Mouse (Mus musculus) right cerebral cortex, postnatal 36 days (tissue): ENCODE results near the gene Nepn.
A peak's percentile ranks its signal among the peaks of the same experiment; 100 is the strongest.
"Not testable (repeated sequence)": the region's sequence is repeated elsewhere in the genome, so short reads cannot be mapped to it uniquely, and the experiment has no call there.

Experiments used
- DNase-seq, 2 experiments: peaks; one replicate each; pipeline ENCODE4 v3.0.0; 2022; ENCODE audit warnings: low spot score in 2 of 2, mixed read lengths in 1 of 2

Nepn gene

GRCm38 (mm10) chr10:52388922-52389430, at the start of gene Nepn:
Nepn (plus strand) TSS chr10:52388972.
- DNase-seq = no peak

DNA sequence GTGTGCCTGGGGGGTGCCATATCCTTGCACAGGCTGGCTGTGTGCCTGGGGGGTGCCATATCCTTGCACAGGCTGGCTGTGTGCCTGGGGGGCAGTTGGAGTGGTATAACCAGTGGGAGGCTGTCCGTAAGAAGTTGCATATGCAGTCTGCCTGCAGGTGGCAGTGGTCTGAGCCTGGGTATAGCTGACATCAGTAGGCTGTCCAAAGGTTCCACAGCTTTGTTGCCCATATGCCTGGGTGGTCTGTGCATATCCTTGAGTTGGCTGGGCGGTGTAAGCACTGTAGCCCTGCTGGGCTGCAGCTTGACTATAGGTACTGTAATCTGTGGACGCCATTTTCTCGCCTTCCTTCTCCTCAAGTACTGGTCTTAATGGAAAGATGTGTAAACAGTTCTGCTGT, 45.4 kb upstream of the Nepn start:
- DNase-seq = not testable (repeated sequence)

DNA sequence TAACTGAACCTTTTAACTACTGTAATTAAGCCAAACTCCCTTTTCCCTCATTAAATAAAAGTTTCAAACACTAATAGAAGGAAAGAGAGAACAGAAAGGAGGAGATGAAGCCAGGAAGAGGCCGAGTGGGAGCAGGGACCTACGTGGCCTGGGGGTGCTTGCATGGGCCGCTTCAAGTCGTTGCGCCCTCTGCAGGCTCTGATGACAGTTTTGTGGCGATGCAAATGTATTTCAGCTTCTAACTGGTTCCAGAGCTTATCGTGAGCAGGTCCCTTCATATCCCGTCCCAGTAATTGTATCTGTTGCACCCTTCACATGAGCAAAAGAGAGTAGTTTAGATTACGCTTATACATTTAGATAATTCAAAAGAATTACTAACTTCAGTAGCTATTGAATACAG, 35.6 kb upstream of the Nepn start:
- DNase-seq = no peak

GRCm38 (mm10) chr10:52358467-52358866, 30.3 kb upstream of the Nepn start, which contains the start of gene Gm26741:
Gm26741 (plus strand) TSS chr10:52358767.
- DNase-seq = no peak

DNA sequence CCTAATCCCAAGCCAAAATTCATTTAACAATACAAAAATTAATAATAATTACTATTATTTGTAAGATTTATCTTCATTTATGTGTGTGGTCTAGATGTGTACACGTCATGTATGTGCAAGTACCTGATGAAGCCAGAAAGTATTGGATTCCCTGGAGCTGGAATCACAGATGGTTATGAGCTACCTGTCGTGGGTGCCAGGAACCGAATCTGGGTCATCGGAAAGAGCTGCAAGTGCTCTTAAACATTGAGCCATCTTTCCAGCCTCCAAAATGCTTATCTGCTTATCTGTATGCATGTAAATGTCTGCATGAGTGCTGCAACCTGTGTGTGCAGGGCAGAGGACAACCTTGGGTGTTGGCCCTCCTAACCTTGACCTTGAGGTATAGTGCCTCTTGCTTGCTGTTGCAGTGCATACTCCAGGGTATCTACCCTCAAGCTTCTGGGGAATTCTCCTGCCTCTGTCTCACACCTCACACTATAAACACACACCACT, 28.5 kb upstream of the Nepn start:
- DNase-seq = no peak

- no peak for DNase-seq
These were observed 27.7 kb upstream of the Nepn start for GRCm38 (mm10) chr10:52360862-52361609.

DNA sequence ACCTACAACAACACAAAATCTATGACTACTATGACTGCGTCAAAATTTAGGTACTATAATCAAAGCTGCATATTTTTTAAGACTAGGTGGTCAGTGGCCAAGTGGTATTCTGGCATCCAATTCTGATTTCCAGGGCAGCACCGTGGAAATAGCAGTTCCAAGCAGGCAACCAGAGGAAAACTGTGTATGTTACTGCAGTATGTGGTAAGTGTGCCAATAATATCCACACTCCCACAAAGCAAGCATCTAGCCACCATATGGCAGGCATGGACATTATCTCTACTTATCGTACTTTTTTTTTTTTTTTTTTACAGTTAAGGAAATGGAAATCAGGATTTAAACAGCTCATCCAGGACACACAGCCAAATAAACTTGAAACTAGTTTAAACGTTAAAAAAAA, 20.4 kb upstream of the Nepn start:
- peak in 1 of 2 experiments; percentile 28 for DNase-seq

DNA sequence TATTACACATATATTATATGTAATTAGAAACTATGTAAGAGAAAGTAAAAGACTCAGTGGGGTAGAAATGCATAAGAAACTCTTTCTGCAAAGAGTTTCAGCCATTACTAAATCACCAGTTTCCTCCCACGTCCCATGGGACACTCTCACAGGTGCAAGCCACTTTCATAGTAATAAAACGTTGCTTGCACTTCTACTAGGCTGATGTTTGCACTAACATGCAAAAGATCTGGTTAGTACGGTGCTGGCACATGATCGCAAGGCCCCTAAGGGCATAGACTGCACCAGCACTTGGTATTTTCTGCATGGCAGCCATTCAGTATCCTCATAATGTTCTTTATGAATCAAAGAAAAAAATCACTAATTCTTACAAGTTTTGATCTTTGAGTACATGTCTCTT, 14.9 kb upstream of the Nepn start:
- DNase-seq = no peak

DNA sequence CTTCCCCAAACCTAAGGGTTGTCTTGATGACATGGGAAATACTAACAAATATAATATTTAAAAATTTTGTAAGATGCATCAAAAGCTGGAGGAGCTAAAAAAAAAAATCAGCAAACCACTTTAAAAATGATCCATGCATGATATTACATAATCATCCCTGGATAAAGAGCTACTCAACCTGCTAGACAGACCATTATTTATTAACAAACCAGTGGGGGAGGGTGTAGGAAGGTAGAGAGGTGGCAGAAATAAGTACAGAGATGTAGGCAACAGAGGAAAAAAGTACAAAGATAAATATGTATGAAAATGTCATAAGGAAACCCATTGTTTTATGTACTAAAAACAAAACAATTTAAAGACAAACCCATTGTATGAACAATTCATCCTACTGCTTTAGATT, 14.1 kb upstream of the Nepn start:
- DNase-seq = no peak

DNA sequence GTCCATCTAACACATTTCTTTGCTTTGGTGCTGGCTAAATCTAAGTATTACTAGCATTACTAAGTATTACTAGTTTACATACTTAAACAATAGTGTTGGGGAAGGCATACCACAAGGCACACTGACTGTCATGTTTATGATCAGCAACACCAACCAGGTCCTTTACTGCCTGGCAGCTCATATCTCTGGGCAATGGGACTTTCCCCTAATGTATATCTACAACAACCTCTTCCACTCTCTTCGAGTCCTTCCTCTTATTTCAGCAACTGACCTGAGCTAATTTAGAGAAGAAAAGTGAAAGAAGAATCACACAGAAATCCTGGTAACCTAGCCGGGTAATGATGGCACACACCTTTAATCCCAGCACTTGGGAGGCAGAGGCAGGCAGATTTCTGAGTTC, 12.3 kb upstream of the Nepn start:
- DNase-seq = no peak

GRCm38 (mm10) chr10:52377813-52378212, 11.0 kb upstream of the Nepn start:
- no peak for DNase-seq

DNA sequence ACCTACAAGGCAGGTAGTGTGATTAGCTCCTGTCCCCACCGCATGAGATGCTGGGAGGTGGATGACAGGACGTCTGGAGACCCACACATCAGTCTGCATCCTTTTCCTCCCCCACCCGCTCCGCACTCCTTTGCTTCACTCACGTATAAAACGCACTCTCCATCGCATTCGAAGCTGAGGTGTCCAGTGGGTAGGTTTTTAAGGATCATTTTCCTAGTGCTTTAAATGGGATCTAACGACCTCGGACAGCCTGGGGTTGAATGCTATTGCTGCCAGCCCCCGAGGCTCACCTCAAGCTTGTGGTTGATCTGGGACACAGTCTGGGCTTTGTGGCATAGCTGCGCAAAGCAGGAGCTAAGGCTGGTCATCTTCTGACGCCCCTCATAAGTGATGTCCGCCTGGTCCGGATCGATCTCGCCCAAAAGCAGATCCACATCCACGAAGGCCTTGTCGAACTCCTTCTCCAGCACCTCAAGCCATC, 7.4 kb upstream of the Nepn start:
- peak in 1 of 2 experiments; percentile 33 for DNase-seq

DNA sequence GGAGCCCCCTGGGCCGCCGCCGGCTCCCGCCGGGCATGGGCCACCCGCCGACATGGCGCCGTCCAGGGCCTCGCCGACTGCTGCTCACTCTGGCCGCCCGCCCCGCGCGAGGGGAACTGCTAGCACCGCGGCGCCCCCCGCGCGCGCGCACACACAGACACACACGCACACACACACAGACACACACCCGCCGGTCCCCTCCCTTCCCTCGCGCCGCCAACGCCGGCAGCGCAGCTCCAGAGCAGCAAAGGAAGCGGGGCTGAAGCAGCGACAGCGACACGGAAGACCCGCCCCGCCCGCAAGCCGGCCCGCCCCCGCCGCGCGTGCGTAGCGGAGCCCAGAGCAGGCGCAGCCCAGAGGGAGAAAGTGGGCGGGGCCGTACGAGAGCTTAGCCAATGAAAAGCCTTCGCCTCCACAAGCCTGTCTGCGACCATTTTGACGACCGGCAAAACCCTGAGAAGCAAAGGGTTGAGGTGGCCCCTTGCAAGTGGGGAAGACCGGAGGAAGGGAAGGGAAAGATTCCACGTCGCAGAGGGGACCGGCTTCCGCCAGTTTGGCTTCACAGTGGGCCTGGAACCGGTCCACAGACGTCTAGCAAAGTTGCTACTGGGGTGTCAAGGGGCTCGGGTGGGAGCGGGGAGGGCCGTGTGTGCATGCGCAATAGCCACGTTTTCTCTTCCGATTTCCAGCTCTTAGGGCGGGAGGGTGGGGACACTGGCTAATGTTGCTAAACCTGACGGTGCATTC, 6.8 kb upstream of the Nepn start, which contains the start of gene Gopc:
TSS of gene Gopc (minus strand) at position 280 of the 747 bp plus-strand sequence.
- peak; percentile 96 to 97 for DNase-seq

DNA sequence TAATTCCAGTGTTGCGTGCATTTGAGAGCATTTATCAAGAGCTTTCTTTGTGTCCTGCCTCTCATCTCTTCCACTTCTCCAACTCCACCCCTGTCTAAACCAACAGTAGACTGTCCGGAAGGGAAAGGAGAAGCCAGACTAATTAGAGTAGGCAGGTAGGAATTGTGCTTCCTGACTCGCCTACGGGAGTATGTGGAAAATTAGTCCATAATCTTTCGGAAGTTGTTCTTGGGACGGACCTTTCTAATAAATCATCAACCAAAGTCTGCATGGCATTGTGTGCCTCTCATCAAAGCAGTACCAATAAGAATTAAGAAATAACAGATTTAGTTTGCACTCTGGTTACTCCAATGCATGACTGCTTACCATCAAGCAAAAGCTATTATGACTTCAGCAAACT, 5.8 kb upstream of the Nepn start:
- DNase-seq = no peak

DNA sequence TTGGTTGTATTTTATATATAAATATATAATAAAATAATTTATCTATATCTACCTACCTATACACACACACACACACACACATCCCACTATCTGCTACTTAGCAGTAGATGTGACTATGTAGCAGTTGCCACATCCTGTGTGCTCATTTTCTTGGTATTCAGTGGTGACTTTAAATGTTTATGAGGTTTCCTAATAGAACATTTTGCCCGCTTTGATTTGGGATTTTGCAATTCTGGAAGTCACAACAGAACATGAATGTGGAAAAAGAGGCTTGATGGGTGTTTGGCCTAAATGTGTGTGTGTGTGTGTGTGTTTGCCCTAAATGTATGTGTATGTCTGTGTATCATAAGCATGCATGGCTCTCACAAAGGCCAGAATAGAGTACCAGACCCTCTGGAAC, 5.2 kb upstream of the Nepn start:
- no peak for DNase-seq

GRCm38 (mm10) chr10:52384823-52385610, 3.8 kb upstream of the Nepn start:
- no peak for DNase-seq

DNA sequence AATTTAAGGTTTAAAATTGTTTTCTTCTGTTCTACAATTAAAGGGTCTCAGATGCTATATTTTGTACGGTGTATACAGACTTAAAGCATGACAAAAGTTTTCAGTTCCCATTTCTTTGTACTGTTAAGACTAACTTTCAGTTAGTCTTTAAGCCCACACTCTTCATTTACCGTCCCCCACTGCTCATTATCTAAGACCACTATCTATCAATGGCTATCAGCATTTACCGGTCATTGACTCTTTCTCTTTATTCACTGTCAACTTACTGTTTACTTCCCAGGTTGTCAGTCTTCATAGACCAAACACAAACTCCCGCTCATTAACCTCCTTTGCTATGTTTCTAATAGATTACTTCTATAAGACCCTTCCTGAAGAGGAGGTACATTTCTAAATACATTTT, 1.6 kb upstream of the Nepn start:
- no peak for DNase-seq

GRCm38 (mm10) chr10:52389438-52389837, 666 bp downstream of the Nepn start:
- no peak for DNase-seq

DNA sequence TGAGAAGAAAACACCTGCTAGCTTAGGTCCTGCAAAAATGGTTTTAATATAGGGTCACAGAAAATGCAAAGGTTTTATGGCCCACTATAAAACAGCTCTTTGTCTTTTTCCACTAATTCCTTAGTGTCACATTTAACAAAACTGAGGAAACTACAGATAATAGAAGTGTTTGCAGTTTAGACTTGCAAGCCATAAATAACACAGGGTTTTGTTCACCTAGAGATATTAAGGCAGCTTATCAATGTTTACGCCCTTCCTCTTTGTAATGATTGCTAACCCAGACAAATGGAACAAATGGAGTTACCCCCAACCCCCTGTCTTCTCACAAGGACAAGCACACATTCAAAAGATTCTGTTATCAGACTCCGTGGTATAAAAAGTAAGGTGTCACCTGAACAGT, 2.4 kb downstream of the Nepn start:
- no peak for DNase-seq

GRCm38 (mm10) chr10:52396647-52397046, 7.9 kb downstream of the Nepn start:
- no peak for DNase-seq

DNA sequence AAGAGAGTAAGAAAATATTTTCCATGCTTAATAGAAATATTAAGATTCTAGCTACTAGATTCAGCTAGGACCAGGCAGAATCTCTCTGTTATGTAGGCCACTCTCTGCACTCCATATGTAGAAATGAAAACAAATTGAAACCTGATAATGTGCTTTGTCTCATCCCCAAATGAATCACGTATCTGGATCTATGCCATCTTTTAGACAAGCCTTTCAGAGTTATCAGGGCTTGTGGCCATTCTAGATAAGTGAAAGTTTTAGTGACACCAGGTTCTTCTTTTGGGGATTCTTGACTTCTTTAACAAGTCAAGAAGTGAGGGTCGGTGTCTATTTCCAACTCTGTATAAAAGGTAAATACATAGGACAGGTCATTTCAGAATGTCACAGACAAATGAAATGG, 9.9 kb downstream of the Nepn start:
- no peak for DNase-seq

- no peak for DNase-seq
These were observed 10.9 kb downstream of the Nepn start for GRCm38 (mm10) chr10:52399722-52400121.
